Mouse (Mus musculus) heart, postnatal 0 days (tissue): ENCODE data around the gene Pigf.

ENCODE experiments used
- CTCF ChIP-seq: IDR thresholded peaks from 2 replicates; pipeline ENCODE4 v1.5.1; 2016; ENCODE audit warnings: antibody characterized with exemption, control low read depth, low read depth
- EP300 ChIP-seq: IDR thresholded peaks from 2 replicates; pipeline ENCODE4 v1.6.1; 2016; ENCODE audit warnings: antibody characterized with exemption, low read depth

- TF ChIP-seq CTCF (peak; percentile 26), EP300 (no peak)
Observed at GRCm38 (mm10) chr17:86982497-86982896, 42.7 kb downstream of the Pigf start.
